Mouse (Mus musculus): Measurements from ENCODE around the gene Uevld. TPM values are rescaled to one million over a fixed set of nuclear protein-coding genes. Genes with fewer than 3 reads are reported as not detected.

Uevld gene
- polyA plus RNA-seq, 2 experiments, result 3.9 to 6.4 TPM

- no peak overlapping the region for H3K4me3 ChIP-seq (ENCODE audit: insufficient read depth in 1 of 2, low read depth in 2 of 2, low read length in 2 of 2)
Measured at GRCm38 (mm10) chr7:46880992-46881391, 77.3 kb downstream of the Uevld start.

DNA sequence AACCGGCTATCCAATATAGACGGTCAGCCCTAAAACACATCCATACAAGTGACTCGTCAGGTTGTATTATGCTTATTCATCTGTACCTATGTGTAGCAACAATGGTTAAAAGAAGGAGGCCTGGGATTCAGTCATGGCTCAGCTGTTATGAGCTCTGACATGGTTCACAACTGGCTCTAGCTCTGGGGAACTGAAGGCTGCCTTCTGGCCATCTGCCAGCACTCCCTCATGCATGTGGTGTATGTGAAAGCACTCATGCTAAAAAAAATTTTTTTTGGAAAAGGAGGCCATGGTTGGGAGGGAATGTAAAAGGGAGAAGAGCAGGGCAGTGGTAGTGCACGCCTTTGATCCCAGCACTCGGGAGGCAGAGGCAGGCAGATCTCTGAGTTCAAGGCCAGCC lies 78.5 kb downstream of the Uevld start:
- no peak overlapping the region for H3K4me2 ChIP-seq (ENCODE audit: low read depth)
- no peaks in the 10 kb centered on the region for H3K27me3 ChIP-seq (ENCODE audit: control insufficient read depth, insufficient read depth, low read length)
- no peak for ATAC-seq (ENCODE audit: insufficient read depth)
- H3K4me3 ChIP-seq (ENCODE audit: insufficient read depth in 1 of 2, low read depth in 2 of 2, low read length in 2 of 2), result no peak overlapping the region
- TF ChIP-seq EP300 (IDR thresholded peaks at IDR 0.05; ENCODE audit: low read depth) (no peak), CTCF (IDR thresholded peaks at IDR 0.05; ENCODE audit: low read depth) (no peak)
- peaks cover 0 to 25% of the 10 kb centered on the region in 2 experiments; a peak in 2 of 4 replicates for H3K4me1 ChIP-seq (replicated peaks; ENCODE audit: control insufficient read depth in 2 of 2, insufficient read depth in 2 of 2, low read length in 1 of 2)
- H3K36me3 ChIP-seq (replicated peaks; ENCODE audit: control insufficient read depth, insufficient read depth, low read depth), result no peaks in the 10 kb centered on the region
- no peak overlapping the region for H3K27ac ChIP-seq
- no peak for DNase-seq (ENCODE audit: low read depth in 3 of 3, low spot score in 3 of 3)
- H3K9me3 ChIP-seq (ENCODE audit: control insufficient read depth, low read length), result no peaks in the 10 kb centered on the region
- no peak overlapping the region for H3K9ac ChIP-seq (replicated peaks)
- 81% methylated on average over 5 of the region's 5 CpGs for WGBS (ENCODE audit: insufficient replicate concordance)

More at GRCm38 (mm10) chr7:46880992-46881391, 77.3 kb downstream of the Uevld start:
- no peak overlapping the region for H3K4me2 ChIP-seq (ENCODE audit: low read depth)
- H3K9ac ChIP-seq (replicated peaks), result no peak overlapping the region
- peaks cover 0 to 25% of the 10 kb centered on the region in 2 experiments; a peak in 2 of 4 replicates for H3K4me1 ChIP-seq (replicated peaks; ENCODE audit: control insufficient read depth in 2 of 2, insufficient read depth in 2 of 2, low read length in 1 of 2)
- H3K27ac ChIP-seq, result no peak overlapping the region
- ATAC-seq (ENCODE audit: insufficient read depth) (no peak), DNase-seq (ENCODE audit: low read depth in 3 of 3, low spot score in 3 of 3) (no peak)
- no peak for TF ChIP-seq CTCF (IDR thresholded peaks at IDR 0.05; ENCODE audit: low read depth)
- 46% methylated on average over 2 of the region's 2 CpGs for WGBS (ENCODE audit: insufficient replicate concordance)
- H3K27me3 ChIP-seq (ENCODE audit: control insufficient read depth, insufficient read depth, low read length), result no peaks in the 10 kb centered on the region
- H3K36me3 ChIP-seq (replicated peaks; ENCODE audit: control insufficient read depth, insufficient read depth, low read depth), result no peaks in the 10 kb centered on the region
- H3K9me3 ChIP-seq (ENCODE audit: control insufficient read depth, low read length), result no peaks in the 10 kb centered on the region

- H3K36me3 ChIP-seq (replicated peaks; ENCODE audit: control insufficient read depth, insufficient read depth, low read depth), result no peaks in the 10 kb centered on the region
- H3K4me3 ChIP-seq (ENCODE audit: insufficient read depth in 1 of 2, low read depth in 2 of 2, low read length in 2 of 2), result no peak overlapping the region
- ATAC-seq (ENCODE audit: insufficient read depth), result no peak
- no peak overlapping the region for H3K27ac ChIP-seq
- no peaks in the 10 kb centered on the region for H3K27me3 ChIP-seq (ENCODE audit: control insufficient read depth, insufficient read depth, low read length)
- no peaks in the 10 kb centered on the region for H3K9me3 ChIP-seq (ENCODE audit: control insufficient read depth, low read length)
- no peak overlapping the region for H3K4me2 ChIP-seq (ENCODE audit: low read depth)
- H3K4me1 ChIP-seq (replicated peaks; ENCODE audit: control insufficient read depth in 2 of 2, insufficient read depth in 2 of 2, low read length in 1 of 2), result peaks cover 0 to 12% of the 10 kb centered on the region in 2 experiments; a peak in 1 of 4 replicates
- WGBS (ENCODE audit: insufficient replicate concordance), result 16% methylated on average over 6 of the region's 6 CpGs
- no peak for DNase-seq (ENCODE audit: low read depth in 3 of 3, low spot score in 3 of 3)
- H3K9ac ChIP-seq (replicated peaks), result no peak overlapping the region
- no peak for TF ChIP-seq CTCF (IDR thresholded peaks at IDR 0.05; ENCODE audit: low read depth)
- no peak for TF ChIP-seq EP300 (IDR thresholded peaks at IDR 0.05; ENCODE audit: low read depth)
Measured at GRCm38 (mm10) chr7:46877255-46877654, 81.1 kb downstream of the Uevld start.

GRCm38 (mm10) chr7:46876841-46877240 lies 81.5 kb downstream of the Uevld start:
- peaks cover 0 to 14% of the 10 kb centered on the region in 2 experiments; a peak in 1 of 4 replicates for H3K4me1 ChIP-seq (replicated peaks; ENCODE audit: control insufficient read depth in 2 of 2, insufficient read depth in 2 of 2, low read length in 1 of 2)
- 45% methylated on average over 4 of the region's 4 CpGs for WGBS (ENCODE audit: insufficient replicate concordance)
- no peak for ATAC-seq (ENCODE audit: insufficient read depth)

More at GRCm38 (mm10) chr7:46876841-46877240, 81.5 kb downstream of the Uevld start:
- DNase-seq (ENCODE audit: low read depth in 3 of 3, low spot score in 3 of 3), result no peak
- Histone ChIP-seq H3K4me2 (ENCODE audit: low read depth) (no peak overlapping the region), H3K27me3 (ENCODE audit: control insufficient read depth, insufficient read depth, low read length) (no peaks in the 10 kb centered on the region), H3K27ac (no peak overlapping the region), H3K4me3 (ENCODE audit: insufficient read depth in 1 of 2, low read depth in 2 of 2, low read length in 2 of 2) (no peak overlapping the region), H3K9ac (replicated peaks) (no peak overlapping the region), H3K9me3 (ENCODE audit: control insufficient read depth, low read length) (no peaks in the 10 kb centered on the region), H3K36me3 (replicated peaks; ENCODE audit: control insufficient read depth, insufficient read depth, low read depth) (no peaks in the 10 kb centered on the region)
- no peak for TF ChIP-seq CTCF (IDR thresholded peaks at IDR 0.05; ENCODE audit: low read depth)
- TF ChIP-seq EP300 (IDR thresholded peaks at IDR 0.05; ENCODE audit: low read depth), result no peak

Other genes starting within 250 kb of the Uevld start
- gene Saal1, start 247.8 kb downstream of the Uevld start, polyA plus RNA-seq (2012; rRNA removed), result 4.4 and 6.6 TPM in 2 replicates
- 15.1 and 17.6 TPM in 2 replicates for gene Saal1, start 247.8 kb downstream of the Uevld start, polyA plus RNA-seq (2014; fragmentation: Nextera tagmentation; extraction: Ambion mirVana)
- 0.37 and 1.0 TPM in 2 replicates for gene Saa3, start 242.8 kb downstream of the Uevld start, polyA plus RNA-seq (2012; rRNA removed)
- gene Saa3, start 242.8 kb downstream of the Uevld start, polyA plus RNA-seq (2014; fragmentation: Nextera tagmentation; extraction: Ambion mirVana), result 2.8 and 3.4 TPM in 2 replicates
- gene Saa4, start 225.9 kb downstream of the Uevld start, polyA plus RNA-seq (2012; rRNA removed), result 7.1 and 9.6 TPM in 2 replicates
- gene Saa4, start 225.9 kb downstream of the Uevld start, polyA plus RNA-seq (2014; fragmentation: Nextera tagmentation; extraction: Ambion mirVana), result 5.8 and 5.9 TPM in 2 replicates
- not detected in 2 replicates for gene Saa1, start 215.5 kb downstream of the Uevld start, polyA plus RNA-seq (2012; rRNA removed)
- not detected in 2 replicates for gene Saa1, start 215.5 kb downstream of the Uevld start, polyA plus RNA-seq (2014; fragmentation: Nextera tagmentation; extraction: Ambion mirVana)
- gene Saa2, start 206.7 kb downstream of the Uevld start, polyA plus RNA-seq (2012; rRNA removed), result not detected in 2 replicates
- not detected in 2 replicates for gene Saa2, start 206.7 kb downstream of the Uevld start, polyA plus RNA-seq (2014; fragmentation: Nextera tagmentation; extraction: Ambion mirVana)
- gene Hps5, start 162.5 kb downstream of the Uevld start, polyA plus RNA-seq (2012; rRNA removed), result 5.3 and 6.3 TPM in 2 replicates
- 4.1 and 4.3 TPM in 2 replicates for gene Hps5, start 162.5 kb downstream of the Uevld start, polyA plus RNA-seq (2014; fragmentation: Nextera tagmentation; extraction: Ambion mirVana)
- 8.1 and 13.4 TPM in 2 replicates for gene Gtf2h1, start 162.4 kb downstream of the Uevld start, polyA plus RNA-seq (2012; rRNA removed)
- gene Gtf2h1, start 162.4 kb downstream of the Uevld start, polyA plus RNA-seq (2014; fragmentation: Nextera tagmentation; extraction: Ambion mirVana), result 27.8 and 33.1 TPM in 2 replicates
- 339 and 356 TPM in 2 replicates for gene Ldha, start 117.1 kb downstream of the Uevld start, polyA plus RNA-seq (2012; rRNA removed)
- 1,026 and 1,104 TPM in 2 replicates for gene Ldha, start 117.1 kb downstream of the Uevld start, polyA plus RNA-seq (2014; fragmentation: Nextera tagmentation; extraction: Ambion mirVana)
- gene Ldhc, start 97.3 kb downstream of the Uevld start, polyA plus RNA-seq (2012; rRNA removed), result 0.11 and 0.17 TPM in 2 replicates
- 0.09 and 0.21 TPM in 2 replicates for gene Ldhc, start 97.3 kb downstream of the Uevld start, polyA plus RNA-seq (2014; fragmentation: Nextera tagmentation; extraction: Ambion mirVana)
- 18.8 and 21.2 TPM in 2 replicates for gene Tsg101, start 38.6 kb downstream of the Uevld start, polyA plus RNA-seq (2012; rRNA removed)
- 62.1 and 67.3 TPM in 2 replicates for gene Tsg101, start 38.6 kb downstream of the Uevld start, polyA plus RNA-seq (2014; fragmentation: Nextera tagmentation; extraction: Ambion mirVana)
- gene Gm9999, start 25.1 kb upstream of the Uevld start, polyA plus RNA-seq (2012; rRNA removed), result not detected in 2 replicates
- gene Gm9999, start 25.1 kb upstream of the Uevld start, polyA plus RNA-seq (2014; fragmentation: Nextera tagmentation; extraction: Ambion mirVana), result not detected in 2 replicates
- gene Spty2d1, start 49.9 kb upstream of the Uevld start, polyA plus RNA-seq (2012; rRNA removed), result 3.5 and 5.9 TPM in 2 replicates
- gene Spty2d1, start 49.9 kb upstream of the Uevld start, polyA plus RNA-seq (2014; fragmentation: Nextera tagmentation; extraction: Ambion mirVana), result 10.1 and 10.4 TPM in 2 replicates
- 12.6 and 14.8 TPM in 2 replicates for gene Tmem86a, start 92.1 kb upstream of the Uevld start, polyA plus RNA-seq (2012; rRNA removed)
- 16.6 and 16.9 TPM in 2 replicates for gene Tmem86a, start 92.1 kb upstream of the Uevld start, polyA plus RNA-seq (2014; fragmentation: Nextera tagmentation; extraction: Ambion mirVana)
- 0.16 TPM in 1 of 2 replicates, not detected in the other for gene Ptpn5, start 175.2 kb upstream of the Uevld start, polyA plus RNA-seq (2012; rRNA removed)
- not detected in 2 replicates for gene Ptpn5, start 175.2 kb upstream of the Uevld start, polyA plus RNA-seq (2014; fragmentation: Nextera tagmentation; extraction: Ambion mirVana)
- not detected in 2 replicates for gene Mrgpra6, start 246.4 kb upstream of the Uevld start, polyA plus RNA-seq (2012; rRNA removed)
- not detected in 2 replicates for gene Mrgpra6, start 246.4 kb upstream of the Uevld start, polyA plus RNA-seq (2014; fragmentation: Nextera tagmentation; extraction: Ambion mirVana)

All from liver, embryonic 14.5 days (tissue).